Mouse (Mus musculus) G1E-ER4 (cell line): ENCODE data around the gene Ifit1bl1. TPM values are rescaled to one million over a fixed set of nuclear protein-coding genes. Genes with fewer than 3 reads are reported as not detected.

ENCODE experiments used
- GATA1 ChIP-seq: IDR thresholded peaks from one replicate; pipeline ENCODE4 v1.8.0; 2012; ENCODE audit warnings: low read length, inconsistent platforms
- polyA plus RNA-seq: library from polyadenylated mRNA; stranded (reverse); fragments of >175 nt; gene quantifications from 2 replicates; pipeline ENCODE4 v1.2.3, GENCODE M21; 2012

Ifit1bl1 gene
- polyA plus RNA-seq, 1 experiment: not detected

DNA sequence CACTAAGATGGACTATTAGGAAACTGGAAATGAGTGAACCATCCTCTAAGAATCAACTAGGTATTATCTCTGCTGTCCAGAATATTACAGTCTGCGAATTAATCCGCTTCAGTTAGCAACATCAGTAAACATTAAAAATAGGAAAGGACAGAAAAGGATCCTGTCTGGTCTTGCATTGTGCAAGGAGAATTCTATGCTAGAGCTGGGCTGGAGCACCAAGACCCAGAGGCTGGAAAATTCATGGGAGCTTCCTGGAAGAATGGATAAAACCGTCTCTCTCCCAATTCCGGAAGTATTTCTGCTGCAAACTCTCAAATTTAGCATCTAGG is 51.6 kb downstream of the Ifit1bl1 start:
- no peak for TF ChIP-seq GATA1

DNA sequence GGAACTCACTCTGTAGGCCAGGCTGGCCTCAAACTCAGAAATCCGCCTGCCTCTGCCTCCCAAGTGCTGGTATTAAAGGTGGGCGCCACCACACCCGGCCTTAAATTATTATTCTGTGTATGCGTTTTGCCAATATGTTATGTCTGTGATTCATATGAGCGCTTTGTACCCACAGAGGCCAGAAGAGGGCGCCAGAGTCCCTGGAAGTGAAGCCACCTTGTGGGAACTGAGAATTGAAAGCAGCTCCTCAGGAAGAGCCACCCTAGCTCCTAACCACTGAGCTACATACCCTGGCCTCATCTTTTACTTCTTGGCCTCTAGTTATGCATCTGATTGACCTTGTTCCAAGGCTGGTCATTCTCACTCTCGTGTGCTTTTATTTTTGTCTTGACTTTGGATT is 53.8 kb downstream of the Ifit1bl1 start:
- no peak for TF ChIP-seq GATA1

DNA sequence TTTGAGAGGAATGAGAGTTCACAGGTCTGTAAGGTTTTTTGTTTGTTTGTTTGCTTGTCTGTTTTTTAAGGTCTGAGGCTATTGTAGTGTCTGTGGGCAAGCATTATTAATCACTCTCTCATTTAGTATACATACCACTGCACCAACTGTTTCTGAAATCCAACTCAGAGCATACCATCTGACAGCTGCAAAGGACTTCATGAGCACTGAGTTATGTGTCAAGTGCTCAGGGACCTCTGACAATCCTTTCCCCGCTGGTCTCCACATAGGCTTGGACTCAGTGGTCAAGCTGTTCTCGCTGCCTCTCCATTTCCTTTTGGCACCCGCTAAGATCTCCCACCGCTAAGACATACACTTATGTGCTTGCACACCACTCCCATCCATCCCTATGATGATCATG is 55.5 kb downstream of the Ifit1bl1 start:
- TF ChIP-seq GATA1: no peak

Other genes with a start within 250 kb of the Ifit1bl1 start
- not detected in 2 replicates for gene Ch25h, start 126.8 kb downstream of the Ifit1bl1 start, polyA plus RNA-seq
- not detected in 2 replicates for gene Lipa, start 74.5 kb downstream of the Ifit1bl1 start, polyA plus RNA-seq
- gene Ifit2, start 51.3 kb downstream of the Ifit1bl1 start, polyA plus RNA-seq: 0.06 and 0.11 TPM in 2 replicates
- not detected in 2 replicates for gene Ifit3, start 18.4 kb downstream of the Ifit1bl1 start, polyA plus RNA-seq
- not detected in 2 replicates for gene Ifit3b, start 6.0 kb upstream of the Ifit1bl1 start, polyA plus RNA-seq
- gene Ifit1bl2, start 38.8 kb upstream of the Ifit1bl1 start, polyA plus RNA-seq: not detected in 2 replicates
- gene Ifit1, start 38.9 kb upstream of the Ifit1bl1 start, polyA plus RNA-seq: not detected in 2 replicates
- gene Slc16a12, start 145.3 kb upstream of the Ifit1bl1 start, polyA plus RNA-seq: not detected in 2 replicates